Mouse (Mus musculus): ENCODE data around the gene Ablim1.

Ablim1 gene

GRCm38 (mm10) chr19:57314346-57315012 lies at the start of gene Ablim1:
TSS of gene Ablim1 (minus strand) at chr19:57314919.
- peak; percentile 56 for DNase-seq (ENCODE audit: low spot score)

- DNase-seq (ENCODE audit: low spot score): no peak
Measured at GRCm38 (mm10) chr19:57363538-57363937, 48.8 kb upstream of the Ablim1 start.

GRCm38 (mm10) chr19:57363076-57363475 lies 48.4 kb upstream of the Ablim1 start:
- no peak for DNase-seq (ENCODE audit: low spot score)

- DNase-seq (ENCODE audit: low spot score): no peak
Measured at GRCm38 (mm10) chr19:57362586-57362985, 47.9 kb upstream of the Ablim1 start.

- DNase-seq (ENCODE audit: low spot score): no peak
Measured at GRCm38 (mm10) chr19:57361939-57362307, 47.2 kb upstream of the Ablim1 start.

GRCm38 (mm10) chr19:57361131-57361938 lies 46.6 kb upstream of the Ablim1 start:
- peak; percentile 72 for DNase-seq (ENCODE audit: low spot score)

- peak; percentile 97 for DNase-seq (ENCODE audit: low spot score)
Measured at GRCm38 (mm10) chr19:57360341-57361130, 45.8 kb upstream of the Ablim1 start, which contains the start of gene Fam160b1. TSS of gene Fam160b1 (plus strand) at chr19:57360680.

GRCm38 (mm10) chr19:57359701-57360326 lies 45.1 kb upstream of the Ablim1 start:
- no peak for DNase-seq (ENCODE audit: low spot score)

GRCm38 (mm10) chr19:57358836-57359598 lies 44.3 kb upstream of the Ablim1 start:
- no peak for DNase-seq (ENCODE audit: low spot score)

GRCm38 (mm10) chr19:57358322-57358721 lies 43.6 kb upstream of the Ablim1 start:
- peak; percentile 60 for DNase-seq (ENCODE audit: low spot score)

- DNase-seq (ENCODE audit: low spot score): no peak
Measured at GRCm38 (mm10) chr19:57357811-57358210, 43.1 kb upstream of the Ablim1 start.

GRCm38 (mm10) chr19:57357244-57357643 lies 42.5 kb upstream of the Ablim1 start:
- DNase-seq (ENCODE audit: low spot score): no peak

GRCm38 (mm10) chr19:57356273-57356672 lies 41.6 kb upstream of the Ablim1 start:
- DNase-seq (ENCODE audit: low spot score): no peak

GRCm38 (mm10) chr19:57355451-57356251 lies 40.9 kb upstream of the Ablim1 start:
- DNase-seq (ENCODE audit: low spot score): peak; percentile 15

- no peak for DNase-seq (ENCODE audit: low spot score)
Measured at GRCm38 (mm10) chr19:57354715-57355114, 40.0 kb upstream of the Ablim1 start.

- DNase-seq (ENCODE audit: low spot score): no peak
Measured at GRCm38 (mm10) chr19:57354050-57354449, 39.3 kb upstream of the Ablim1 start.

- no peak for DNase-seq (ENCODE audit: low spot score)
Measured at GRCm38 (mm10) chr19:57353228-57353627, 38.5 kb upstream of the Ablim1 start.

GRCm38 (mm10) chr19:57352337-57352935 lies 37.7 kb upstream of the Ablim1 start:
- no peak for DNase-seq (ENCODE audit: low spot score)

- DNase-seq (ENCODE audit: low spot score): no peak
Measured at GRCm38 (mm10) chr19:57349096-57349495, 34.4 kb upstream of the Ablim1 start.

- DNase-seq (ENCODE audit: low spot score): no peak
Measured at GRCm38 (mm10) chr19:57344678-57345077, 30.0 kb upstream of the Ablim1 start.

Measured in yolk sac, embryonic 10.5 days (tissue).